ENCODE assay signal across 8 mouse cellular contexts in genomic region chr11:108980530-108980929, GRCm38 (mm10).
DNase-seq lines count a peak whose midpoint lies in the region; ATAC-seq and TF ChIP-seq lines count a peak whose summit lies in the region.
"Had no signal": no experiment of that assay in that cellular context is flagged by ENCODE, and none has a peak within 500 bp of the region (broad histone marks: within the 10 kb centered on the region; RNA-seq: fewer than 3 reads in every experiment).

No protein-coding gene starts in this region.

- no peaks in the 10 kb centered on the region for H3K36me3 ChIP-seq in stomach, embryonic 16.5 days (ENCODE audit: control insufficient read depth, insufficient read depth, low read length)
- H3K36me3 ChIP-seq: hindbrain, embryonic 15.5 days had no signal

- TF ChIP-seq CTCF in Patski (IDR thresholded peaks at IDR 0.05), result no peak

- H3K4me1 ChIP-seq in stomach, embryonic 16.5 days (ENCODE audit: control insufficient read depth, insufficient read depth, low read length), result 0 out of 2 replicates have a peak, but pooled peaks cover 8% of the 10 kb centered on the region

- intact Hi-C loops in heart, postnatal 10 days (cut with DNase I), result no loop called here
- intact Hi-C loops in left cerebral cortex, postnatal 25 days (cut with DNase I), result loop anchor here (1.0 to 10.0 kb wide), 5 partner anchors 15 to 226 kb away; partner anchors contain the start of gene Axin2

- no peak overlapping the region for H3K4me2 ChIP-seq in stomach, embryonic 16.5 days (ENCODE audit: low read depth, low read length)
- H3K4me2 ChIP-seq: hindbrain, embryonic 15.5 days had no signal

- H3K27ac ChIP-seq in stomach, embryonic 16.5 days (ENCODE audit: low read length), result peak overlapping the region; percentile 12; the same call in 1 of the 2 replicates
- H3K27ac ChIP-seq: hindbrain, embryonic 15.5 days had no signal

- no peaks in the 10 kb centered on the region for H3K9me3 ChIP-seq in stomach, embryonic 16.5 days (replicated peaks; ENCODE audit: control insufficient read depth, low read length)
- H3K9me3 ChIP-seq: hindbrain, embryonic 15.5 days had no signal

- H3K27me3 ChIP-seq in Patski, result no peaks in the 10 kb centered on the region
- no peaks in the 10 kb centered on the region for H3K27me3 ChIP-seq in stomach, embryonic 16.5 days (ENCODE audit: control insufficient read depth, insufficient read depth, low read length)
- H3K27me3 ChIP-seq: hindbrain, embryonic 15.5 days had no signal

- H3K4me3 ChIP-seq in stomach, embryonic 16.5 days (replicated peaks; ENCODE audit: low read length), result no peak overlapping the region
- H3K4me3 ChIP-seq: hindbrain, embryonic 15.5 days had no signal

- in situ Hi-C loops in Patski (cut with MboI; ENCODE audit: low pct_unique_long_range_greater_than_20kb), result no loop called here

- WGBS in stomach, embryonic 16.5 days, result 45% methylated on average over 12 of the region's 12 CpGs

- CTCF ChIA-PET in Patski (lab: Charles Lee), result no interaction called here

- ATAC-seq in Patski, result no peak
- ATAC-seq in stomach, embryonic 16.5 days (ENCODE audit: insufficient read depth, low FRiP score), result peak; percentile 83; the same call in 1 of the 2 replicates

- POLR2A ChIA-PET in Patski (lab: Charles Lee), result interaction anchor here (0.9 kb wide), 1 partner anchor 19 kb away, joined by 4 read pairs; no protein-coding TSS in a partner anchor

- H3K9ac ChIP-seq in stomach, embryonic 16.5 days (ENCODE audit: low read length), result no peak overlapping the region
- H3K9ac ChIP-seq: hindbrain, embryonic 15.5 days had no signal

- peak; percentile 49 for DNase-seq in Patski (ENCODE audit: low read depth, low spot score)
- peak; percentile 73 to 76 for DNase-seq in adrenal gland, postnatal 36 days
- DNase-seq in heart, postnatal 10 days, result peak; percentile 56 to 70
- peak; percentile 55 to 94 for DNase-seq in left cerebral cortex, postnatal 25 days (ENCODE audit: low spot score in 2 of 2)
- DNase-seq in B cell, adult 2 months, result no peak
- no peak for DNase-seq in gastrocnemius, postnatal 25 days

Comparison
In these comparisons a context has a peak if more than half of its experiments do, and no peak if none do; other contexts are left out.
1. DNase-seq: peak in Patski (single experiment), adrenal gland, postnatal 36 days (2 of 2), heart, postnatal 10 days (2 of 2) and left cerebral cortex, postnatal 25 days (2 of 2); none in B cell, adult 2 months (0 of 2) and gastrocnemius, postnatal 25 days (single experiment).